Mouse (Mus musculus): ENCODE data around the gene Map2k3. TPM values are rescaled to one million over a fixed set of nuclear protein-coding genes. Genes with fewer than 3 reads are reported as not detected.

Map2k3 gene
- total RNA-seq, 1 experiment from 2014 or later, result 20.5 TPM

GRCm38 (mm10) chr11:60942263-60943015 lies 10.6 kb downstream of the Map2k3 start:
- no peak for ATAC-seq (replicated peaks in 1 of 2; ENCODE audit: insufficient read depth in 1 of 2, low FRiP score in 2 of 2, low TSS enrichment in 1 of 2, low read depth in 1 of 2, poor library complexity in 2 of 2, severe bottlenecking in 2 of 2)

- ATAC-seq (replicated peaks in 1 of 2; ENCODE audit: insufficient read depth in 1 of 2, low FRiP score in 2 of 2, low TSS enrichment in 1 of 2, low read depth in 1 of 2, poor library complexity in 2 of 2, severe bottlenecking in 2 of 2), result no peak
Observed at GRCm38 (mm10) chr11:60945003-60945402, 13.2 kb downstream of the Map2k3 start.

- no peak for ATAC-seq (replicated peaks in 1 of 2; ENCODE audit: insufficient read depth in 1 of 2, low FRiP score in 2 of 2, low TSS enrichment in 1 of 2, low read depth in 1 of 2, poor library complexity in 2 of 2, severe bottlenecking in 2 of 2)
Observed at GRCm38 (mm10) chr11:60951896-60952295, 20.1 kb downstream of the Map2k3 start.

GRCm38 (mm10) chr11:60952362-60952761 lies 20.5 kb downstream of the Map2k3 start:
- ATAC-seq (replicated peaks in 1 of 2; ENCODE audit: insufficient read depth in 1 of 2, low FRiP score in 2 of 2, low TSS enrichment in 1 of 2, low read depth in 1 of 2, poor library complexity in 2 of 2, severe bottlenecking in 2 of 2), result no peak

- ATAC-seq (replicated peaks in 1 of 2; ENCODE audit: insufficient read depth in 1 of 2, low FRiP score in 2 of 2, low TSS enrichment in 1 of 2, low read depth in 1 of 2, poor library complexity in 2 of 2, severe bottlenecking in 2 of 2), result no peak
Observed at GRCm38 (mm10) chr11:60952986-60953385, 21.2 kb downstream of the Map2k3 start.

- peak; percentile 77 to 93 for ATAC-seq (replicated peaks in 1 of 2; ENCODE audit: insufficient read depth in 1 of 2, low FRiP score in 2 of 2, low TSS enrichment in 1 of 2, low read depth in 1 of 2, poor library complexity in 2 of 2, severe bottlenecking in 2 of 2)
Observed at GRCm38 (mm10) chr11:60953803-60954202, 22.0 kb downstream of the Map2k3 start.

- no peak for ATAC-seq (replicated peaks in 1 of 2; ENCODE audit: insufficient read depth in 1 of 2, low FRiP score in 2 of 2, low TSS enrichment in 1 of 2, low read depth in 1 of 2, poor library complexity in 2 of 2, severe bottlenecking in 2 of 2)
Observed at GRCm38 (mm10) chr11:60954255-60955104, 22.6 kb downstream of the Map2k3 start.

GRCm38 (mm10) chr11:60955621-60956383 lies 24.0 kb downstream of the Map2k3 start:
- no peak for ATAC-seq (replicated peaks in 1 of 2; ENCODE audit: insufficient read depth in 1 of 2, low FRiP score in 2 of 2, low TSS enrichment in 1 of 2, low read depth in 1 of 2, poor library complexity in 2 of 2, severe bottlenecking in 2 of 2)

- no peak; a peak in 1 of 4 replicates for ATAC-seq (replicated peaks in 1 of 2; ENCODE audit: insufficient read depth in 1 of 2, low FRiP score in 2 of 2, low TSS enrichment in 1 of 2, low read depth in 1 of 2, poor library complexity in 2 of 2, severe bottlenecking in 2 of 2)
Observed at GRCm38 (mm10) chr11:60958948-60959347, 27.1 kb downstream of the Map2k3 start.

- no peak for ATAC-seq (replicated peaks in 1 of 2; ENCODE audit: insufficient read depth in 1 of 2, low FRiP score in 2 of 2, low TSS enrichment in 1 of 2, low read depth in 1 of 2, poor library complexity in 2 of 2, severe bottlenecking in 2 of 2)
Observed at GRCm38 (mm10) chr11:60961176-60961575, 29.3 kb downstream of the Map2k3 start.

GRCm38 (mm10) chr11:60962709-60963108 lies 30.9 kb downstream of the Map2k3 start:
- no peak for ATAC-seq (replicated peaks in 1 of 2; ENCODE audit: insufficient read depth in 1 of 2, low FRiP score in 2 of 2, low TSS enrichment in 1 of 2, low read depth in 1 of 2, poor library complexity in 2 of 2, severe bottlenecking in 2 of 2)

GRCm38 (mm10) chr11:60966974-60967373 lies 35.1 kb downstream of the Map2k3 start:
- no peak for ATAC-seq (replicated peaks in 1 of 2; ENCODE audit: insufficient read depth in 1 of 2, low FRiP score in 2 of 2, low TSS enrichment in 1 of 2, low read depth in 1 of 2, poor library complexity in 2 of 2, severe bottlenecking in 2 of 2)

GRCm38 (mm10) chr11:60975097-60975496 lies 43.3 kb downstream of the Map2k3 start:
- ATAC-seq (replicated peaks in 1 of 2; ENCODE audit: insufficient read depth in 1 of 2, low FRiP score in 2 of 2, low TSS enrichment in 1 of 2, low read depth in 1 of 2, poor library complexity in 2 of 2, severe bottlenecking in 2 of 2), result no peak

GRCm38 (mm10) chr11:60976234-60976633 lies 44.4 kb downstream of the Map2k3 start:
- ATAC-seq (replicated peaks in 1 of 2; ENCODE audit: insufficient read depth in 1 of 2, low FRiP score in 2 of 2, low TSS enrichment in 1 of 2, low read depth in 1 of 2, poor library complexity in 2 of 2, severe bottlenecking in 2 of 2), result no peak

- no peak for ATAC-seq (replicated peaks in 1 of 2; ENCODE audit: insufficient read depth in 1 of 2, low FRiP score in 2 of 2, low TSS enrichment in 1 of 2, low read depth in 1 of 2, poor library complexity in 2 of 2, severe bottlenecking in 2 of 2)
Observed at GRCm38 (mm10) chr11:60976742-60977141, 44.9 kb downstream of the Map2k3 start.

- ATAC-seq (replicated peaks in 1 of 2; ENCODE audit: insufficient read depth in 1 of 2, low FRiP score in 2 of 2, low TSS enrichment in 1 of 2, low read depth in 1 of 2, poor library complexity in 2 of 2, severe bottlenecking in 2 of 2), result no peak
Observed at GRCm38 (mm10) chr11:60977153-60977552, 45.3 kb downstream of the Map2k3 start.

GRCm38 (mm10) chr11:60978658-60979057 lies 46.8 kb downstream of the Map2k3 start:
- no peak for ATAC-seq (replicated peaks in 1 of 2; ENCODE audit: insufficient read depth in 1 of 2, low FRiP score in 2 of 2, low TSS enrichment in 1 of 2, low read depth in 1 of 2, poor library complexity in 2 of 2, severe bottlenecking in 2 of 2)

- ATAC-seq (replicated peaks in 1 of 2; ENCODE audit: insufficient read depth in 1 of 2, low FRiP score in 2 of 2, low TSS enrichment in 1 of 2, low read depth in 1 of 2, poor library complexity in 2 of 2, severe bottlenecking in 2 of 2), result no peak
Observed at GRCm38 (mm10) chr11:60979788-60980187, 48.0 kb downstream of the Map2k3 start.
